Mouse (Mus musculus) mammary gland, adult 2 months (tissue): ENCODE measurements around the gene Klhl5. TPM values are rescaled to one million over a fixed set of nuclear protein-coding genes. Genes with fewer than 3 reads are reported as not detected.

Experiments used
- polyA plus RNA-seq: library from polyadenylated mRNA; depleted of rRNA; stranded (reverse); fragments of >200 nt; gene quantifications from 2 replicates; pipeline ENCODE4 v1.2.3, GENCODE M21; 2012; ENCODE audit warnings: low replicate concordance; rRNA removed

Klhl5 gene
- 24.5 and 26.8 TPM in 2 replicates for polyA plus RNA-seq

DNA sequence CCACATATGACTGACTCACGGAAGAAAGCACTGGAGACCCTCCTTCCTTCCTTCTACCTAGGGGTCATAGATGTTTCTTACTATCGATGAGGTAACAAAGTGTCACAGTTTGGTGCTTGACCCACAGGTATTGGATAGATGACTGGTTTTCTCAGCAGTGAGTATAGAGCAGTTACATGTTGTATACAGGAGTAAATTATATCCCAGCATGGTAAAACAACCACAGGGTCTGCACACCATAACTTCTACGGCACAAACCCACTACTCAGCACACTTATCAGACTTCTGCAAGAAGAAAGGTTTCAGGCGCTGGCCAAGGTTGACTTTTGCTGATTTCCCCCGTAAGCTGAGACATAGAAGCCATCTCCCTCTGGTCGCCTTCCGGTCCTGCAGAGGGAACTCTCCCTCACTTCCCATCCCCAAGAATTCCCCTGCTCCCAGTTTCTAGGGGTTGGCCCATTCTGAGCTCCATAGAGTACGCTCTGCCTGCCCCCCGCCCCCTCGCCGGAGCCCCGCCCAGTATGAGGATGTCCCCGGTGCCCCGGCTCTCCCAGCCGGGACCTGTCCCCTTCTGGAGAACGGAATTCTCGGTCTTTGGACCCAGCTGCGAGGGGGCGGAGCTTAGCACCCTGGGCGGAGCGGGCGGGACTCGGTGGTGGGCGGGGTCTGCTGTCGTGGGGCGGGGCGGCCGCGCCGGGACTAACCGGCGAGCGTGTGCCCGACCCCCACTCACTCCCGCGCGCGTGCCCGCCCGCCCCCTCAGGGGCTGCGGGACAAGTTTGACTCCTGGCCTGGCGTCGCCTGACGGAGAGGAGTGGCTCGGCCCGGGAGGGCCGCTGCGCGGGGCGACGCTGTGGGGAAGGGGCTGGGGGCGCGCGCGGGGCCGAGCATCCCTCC is at the start of gene Klhl5:
Gene Klhl5, plus strand, starts transcription at position 664 of the 897 bp plus-strand sequence.

GRCm38 (mm10) chr5:65091921-65092320 is 15.4 kb upstream of the Klhl5 start, which contains the start of gene Tmem156:
Gene Tmem156, minus strand, starts transcription at chr5:65092132.

DNA sequence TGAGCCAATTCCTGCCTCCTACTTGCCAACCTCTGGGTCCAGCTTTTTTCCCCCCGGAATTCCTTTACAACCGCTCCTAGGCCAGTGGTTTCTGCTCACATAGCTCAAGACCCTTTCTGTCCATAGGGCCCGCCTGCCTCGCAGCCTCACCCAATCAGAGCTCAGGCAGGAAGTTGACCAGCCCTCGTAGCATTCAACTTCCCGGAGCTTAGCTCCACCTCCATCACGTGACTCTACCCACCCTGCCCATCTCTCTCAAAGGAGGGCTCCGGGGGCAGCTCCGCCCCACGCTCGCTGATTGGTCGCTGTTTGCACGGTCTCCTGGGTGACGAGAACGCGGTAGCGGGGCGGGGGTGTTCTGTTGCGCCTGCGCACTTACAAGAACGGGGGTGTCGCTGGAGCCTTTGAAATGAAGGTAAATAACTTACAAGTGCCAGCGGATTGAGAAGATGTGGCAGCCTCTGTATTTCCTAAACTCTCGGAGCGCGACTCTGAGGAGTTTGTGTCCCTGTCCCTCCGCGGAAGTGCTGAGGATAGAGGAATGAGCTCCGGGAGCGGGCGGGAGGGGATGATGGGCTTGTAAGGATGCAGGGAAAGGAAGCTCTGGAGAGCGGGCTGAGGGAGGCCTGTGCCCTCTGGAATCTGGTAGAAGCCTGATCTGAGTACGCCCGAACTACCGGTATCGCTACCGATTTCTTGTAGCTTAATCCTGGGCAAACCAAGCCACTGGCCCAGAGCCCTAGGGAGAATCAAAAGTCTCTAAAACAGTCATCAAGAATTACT is 92.2 kb downstream of the Klhl5 start, which contains the start of gene Wdr19:
Gene Wdr19, plus strand, starts transcription at position 351 of the 783 bp plus-strand sequence.

Other genes with a start within 250 kb of the Klhl5 start
- 12.5 and 14.1 TPM in 2 replicates for gene Tlr1, start 174.0 kb upstream of the Klhl5 start, polyA plus RNA-seq
- 1.2 and 2.3 TPM in 2 replicates for gene Tlr6, start 147.4 kb upstream of the Klhl5 start, polyA plus RNA-seq
- 22.0 and 30.7 TPM in 2 replicates for gene Fam114a1, start 137.5 kb upstream of the Klhl5 start, polyA plus RNA-seq
- gene Tmem156, start 15.4 kb upstream of the Klhl5 start, polyA plus RNA-seq: 0.87 and 1.4 TPM in 2 replicates
- 2.3 and 4.2 TPM in 2 replicates for gene Wdr19, start 92.2 kb downstream of the Klhl5 start, polyA plus RNA-seq
- 10.0 and 14.3 TPM in 2 replicates for gene Rfc1, start 228.1 kb downstream of the Klhl5 start, polyA plus RNA-seq
- gene Klb, start 240.8 kb downstream of the Klhl5 start, polyA plus RNA-seq: 22.1 and 26.4 TPM in 2 replicates